Mouse (Mus musculus) heart, adult 2 months (tissue): ENCODE data around the gene Prnp.

Experiments
- CTCF ChIP-seq: fragments of 200-600 bp; IDR thresholded peaks from 2 replicates; pipeline ENCODE4 v1.8.1; 2022; ENCODE audit warnings: antibody characterized with exemption, mild to moderate bottlenecking, moderate library complexity
- EP300 ChIP-seq: fragments of 200-500 bp; IDR thresholded peaks from 2 replicates; pipeline ENCODE4 v1.6.1; 2011; ENCODE audit warnings: low read depth, low read length, control low read depth; ENCODE audit not compliant: insufficient read depth
- POLR2A ChIP-seq: fragments of 200-500 bp; IDR thresholded peaks from 2 replicates; pipeline ENCODE4 v1.6.1; 2011; ENCODE audit warnings: mild to moderate bottlenecking, low read depth, low read length, control low read depth; ENCODE audit not compliant: insufficient read depth

DNA sequence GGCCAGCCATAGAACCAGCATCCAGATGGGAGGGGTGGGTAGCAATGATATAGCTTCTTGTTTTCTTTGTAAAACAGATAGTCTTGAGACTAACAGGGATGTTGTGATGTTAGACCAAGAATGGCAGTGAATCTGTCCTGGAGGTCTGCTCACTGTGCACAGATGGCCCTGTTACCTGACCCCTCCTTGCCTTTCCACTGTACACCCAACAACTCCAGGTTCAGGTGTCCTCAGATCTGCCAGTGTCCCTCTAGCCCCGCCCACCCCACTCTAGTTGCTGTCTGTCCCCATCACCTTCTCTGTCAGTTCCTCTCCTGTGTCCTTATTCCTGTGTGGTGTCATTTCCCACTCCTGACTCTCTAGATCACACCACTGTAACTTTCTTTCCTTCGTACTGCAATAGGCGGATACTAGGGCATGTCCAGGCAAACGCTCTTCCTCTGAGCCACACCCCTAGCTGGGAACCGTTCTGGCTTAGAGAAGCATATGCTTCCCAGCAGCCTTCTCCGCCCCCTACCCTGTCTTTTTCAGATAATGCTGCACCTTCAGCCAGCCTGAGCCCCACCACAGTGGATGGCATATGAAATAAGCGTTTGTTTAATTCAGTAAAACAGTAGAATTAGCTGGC, 22.7 kb downstream of the Prnp start:
- no peak for TF ChIP-seq EP300
- TF ChIP-seq CTCF, result no peak
- no peak for TF ChIP-seq POLR2A
